Mouse (Mus musculus) liver, adult 2 months (tissue): Measurements from ENCODE around the gene Prr12.

Experiments used
- CTCF ChIP-seq: fragments of 200-500 bp; IDR thresholded peaks from 2 replicates; pipeline ENCODE4 v1.5.1; 2011; ENCODE audit warnings: low read depth, low read length, control low read depth
- POLR2A ChIP-seq: fragments of 200-500 bp; IDR thresholded peaks from 2 replicates; pipeline ENCODE4 v1.6.1; 2011; ENCODE audit warnings: low read length, control low read depth; ENCODE audit not compliant: insufficient read depth; ENCODE audit errors: extremely low read depth

GRCm38 (mm10) chr7:45002440-45002839, 50.2 kb downstream of the Prr12 start:
- TF ChIP-seq CTCF (no peak), POLR2A (no peak)
